Mouse (Mus musculus) embryo, embryonic 11.5 days (tissue): ENCODE data around the gene Disp2.
A peak's percentile ranks its signal among the peaks of the same experiment; 100 is the strongest.

Experiments used
- DNase-seq: peaks from one replicate; pipeline ENCODE4 v3.0.0-alpha.2; 2012; ENCODE audit warnings: low read depth, low spot score

The Disp2 gene

GRCm38 (mm10) chr2:118779504-118780480, at the start of gene Disp2:
Disp2 (plus strand) TSS chr2:118779719.
- DNase-seq: peak; percentile 86

GRCm38 (mm10) chr2:118729816-118730621, 49.5 kb upstream of the Disp2 start:
- no peak for DNase-seq

GRCm38 (mm10) chr2:118730622-118730915, 49.0 kb upstream of the Disp2 start:
- no peak for DNase-seq

- no peak for DNase-seq
These were observed 47.5 kb upstream of the Disp2 start for GRCm38 (mm10) chr2:118731981-118732380.

GRCm38 (mm10) chr2:118733341-118733740, 46.2 kb upstream of the Disp2 start:
- DNase-seq: no peak

GRCm38 (mm10) chr2:118740341-118740740, 39.2 kb upstream of the Disp2 start:
- DNase-seq: no peak

- DNase-seq: no peak
These were observed 38.3 kb upstream of the Disp2 start for GRCm38 (mm10) chr2:118741183-118741582.

- no peak for DNase-seq
These were observed 36.1 kb upstream of the Disp2 start for GRCm38 (mm10) chr2:118743261-118743943.

- DNase-seq: no peak
These were observed 34.9 kb upstream of the Disp2 start for GRCm38 (mm10) chr2:118744621-118745020.

- DNase-seq: peak; percentile 84
These were observed 34.2 kb upstream of the Disp2 start, which contains the start of gene Inafm2 for GRCm38 (mm10) chr2:118745232-118745884. Inafm2 (plus strand) TSS chr2:118745758.

- no peak for DNase-seq
These were observed 33.3 kb upstream of the Disp2 start for GRCm38 (mm10) chr2:118745915-118746901.

GRCm38 (mm10) chr2:118747301-118747960, 32.1 kb upstream of the Disp2 start:
- DNase-seq: no peak

GRCm38 (mm10) chr2:118749341-118749884, 30.1 kb upstream of the Disp2 start:
- DNase-seq: no peak

- DNase-seq: no peak
These were observed 29.0 kb upstream of the Disp2 start for GRCm38 (mm10) chr2:118750476-118750875.

- no peak for DNase-seq
These were observed 27.4 kb upstream of the Disp2 start for GRCm38 (mm10) chr2:118751896-118752791.

- no peak for DNase-seq
These were observed 26.8 kb upstream of the Disp2 start for GRCm38 (mm10) chr2:118752792-118753108.

- DNase-seq: no peak
These were observed 25.4 kb upstream of the Disp2 start for GRCm38 (mm10) chr2:118754143-118754542.

GRCm38 (mm10) chr2:118755407-118755806, 24.1 kb upstream of the Disp2 start:
- no peak for DNase-seq
